Mouse (Mus musculus): ENCODE results near the gene Itpr3. TPM values are rescaled to one million over a fixed set of nuclear protein-coding genes. Genes with fewer than 3 reads are reported as not detected.

Itpr3 gene
- polyA plus RNA-seq, 1 experiment from 2014 or later = 5.8 TPM

- Histone ChIP-seq H3K9ac (no peak overlapping the region), H3K36me3 (ENCODE audit: insufficient read depth) (no peaks in the 10 kb centered on the region), H3K4me2 (no peak overlapping the region), H3K4me3 (ENCODE audit: low read depth, low read length) (no peak overlapping the region), H3K27ac (ENCODE audit: low read depth) (no peak overlapping the region), H3K27me3 (ENCODE audit: insufficient read depth, low read length) (no peaks in the 10 kb centered on the region), H3K4me1 (ENCODE audit: insufficient read depth) (no peaks in the 10 kb centered on the region), H3K9me3 (ENCODE audit: low read depth, low read length) (no peaks in the 10 kb centered on the region)
- DNase-seq (no peak), ATAC-seq (ENCODE audit: insufficient read depth) (no peak)
- 80% methylated on average over 8 of the region's 8 CpGs for WGBS
- no peak for TF ChIP-seq CTCF (IDR thresholded peaks at IDR 0.05; ENCODE audit: low read depth)
Measured at GRCm38 (mm10) chr17:27155752-27156151, 98.6 kb downstream of the Itpr3 start.

- ATAC-seq (ENCODE audit: insufficient read depth) (no peak), DNase-seq (no peak)
- Histone ChIP-seq H3K9ac (no peak overlapping the region), H3K27me3 (ENCODE audit: insufficient read depth, low read length) (no peaks in the 10 kb centered on the region), H3K27ac (ENCODE audit: low read depth) (no peak overlapping the region), H3K4me3 (ENCODE audit: low read depth, low read length) (no peak overlapping the region), H3K4me1 (ENCODE audit: insufficient read depth) (no peaks in the 10 kb centered on the region), H3K9me3 (ENCODE audit: low read depth, low read length) (no peaks in the 10 kb centered on the region), H3K36me3 (ENCODE audit: insufficient read depth) (no peaks in the 10 kb centered on the region), H3K4me2 (no peak overlapping the region)
- TF ChIP-seq CTCF (IDR thresholded peaks at IDR 0.05; ENCODE audit: low read depth) = no peak
- WGBS = 71% methylated on average over 6 of the region's 6 CpGs
Measured at GRCm38 (mm10) chr17:27158439-27158838, 101.3 kb downstream of the Itpr3 start.

DNA sequence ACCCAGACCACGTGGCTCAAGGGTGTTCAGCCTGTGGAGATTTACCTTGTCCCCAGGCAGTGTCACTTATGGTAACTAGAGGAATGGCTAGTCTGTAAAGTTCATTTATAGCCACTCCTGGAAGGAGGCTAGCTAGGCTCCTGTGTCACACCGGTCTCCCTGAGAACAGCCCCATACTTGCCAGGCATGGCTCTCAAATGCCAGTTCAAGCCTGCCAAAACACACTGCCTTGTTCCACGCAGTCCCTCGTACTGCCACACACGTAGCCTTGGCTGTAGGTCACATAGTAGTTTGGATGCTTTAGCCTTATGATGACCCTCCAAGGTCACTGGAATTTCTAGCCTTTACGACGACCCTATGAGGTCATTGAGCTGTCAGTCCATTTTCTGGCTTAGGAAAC lies 102.1 kb downstream of the Itpr3 start:
- Histone ChIP-seq H3K36me3 (ENCODE audit: insufficient read depth) (no peaks in the 10 kb centered on the region), H3K4me2 (no peak overlapping the region), H3K9me3 (ENCODE audit: low read depth, low read length) (no peaks in the 10 kb centered on the region), H3K27me3 (ENCODE audit: insufficient read depth, low read length) (no peaks in the 10 kb centered on the region), H3K4me3 (ENCODE audit: low read depth, low read length) (no peak overlapping the region), H3K9ac (no peak overlapping the region), H3K27ac (ENCODE audit: low read depth) (no peak overlapping the region), H3K4me1 (ENCODE audit: insufficient read depth) (no peaks in the 10 kb centered on the region)
- 63% methylated on average over 7 of the region's 7 CpGs for WGBS
- DNase-seq (no peak), ATAC-seq (ENCODE audit: insufficient read depth) (no peak)
- no peak for TF ChIP-seq CTCF (IDR thresholded peaks at IDR 0.05; ENCODE audit: low read depth)

DNA sequence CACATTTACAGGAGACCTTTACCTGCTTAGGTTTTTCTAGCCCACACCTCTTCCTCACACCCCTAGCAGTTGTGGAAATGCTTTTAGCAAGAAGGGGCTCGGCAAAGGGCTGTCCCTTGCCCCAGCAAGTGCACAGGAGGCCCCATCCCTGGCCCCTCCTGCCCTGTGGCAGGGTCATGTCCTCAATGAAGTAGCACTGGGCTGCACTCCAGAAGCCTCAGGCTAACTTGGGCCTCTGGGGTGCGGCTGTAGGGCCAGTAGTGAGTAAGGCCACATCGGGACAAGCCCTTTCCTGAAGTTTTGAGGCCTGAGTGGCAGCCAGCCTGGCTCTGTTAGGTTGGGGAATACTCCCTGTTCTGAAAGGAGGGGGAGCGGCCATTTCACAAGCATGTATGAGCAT lies 103.8 kb downstream of the Itpr3 start:
- no peaks in the 10 kb centered on the region for H3K36me3 ChIP-seq (ENCODE audit: insufficient read depth)
- no peaks in the 10 kb centered on the region for H3K9me3 ChIP-seq (ENCODE audit: low read depth, low read length)
- no peak overlapping the region for H3K9ac ChIP-seq
- ATAC-seq (ENCODE audit: insufficient read depth) = no peak
- no peak overlapping the region for H3K27ac ChIP-seq (ENCODE audit: low read depth)
- TF ChIP-seq CTCF (IDR thresholded peaks at IDR 0.05; ENCODE audit: low read depth) = no peak
- WGBS = 68% methylated on average over 4 of the region's 4 CpGs
- DNase-seq = no peak
- no peaks in the 10 kb centered on the region for H3K4me1 ChIP-seq (ENCODE audit: insufficient read depth)
- H3K27me3 ChIP-seq (ENCODE audit: insufficient read depth, low read length) = no peaks in the 10 kb centered on the region
- H3K4me3 ChIP-seq (ENCODE audit: low read depth, low read length) = no peak overlapping the region
- no peak overlapping the region for H3K4me2 ChIP-seq

- ATAC-seq (ENCODE audit: insufficient read depth) = no peak
- peak; percentile 73 for TF ChIP-seq CTCF (IDR thresholded peaks at IDR 0.05; ENCODE audit: low read depth)
- DNase-seq = peak; percentile 73
Measured at GRCm38 (mm10) chr17:27165054-27165773, 108.1 kb downstream of the Itpr3 start.

GRCm38 (mm10) chr17:27166901-27167300 lies 109.8 kb downstream of the Itpr3 start:
- Histone ChIP-seq H3K27me3 (ENCODE audit: insufficient read depth, low read length) (no peaks in the 10 kb centered on the region), H3K4me3 (ENCODE audit: low read depth, low read length) (no peak overlapping the region), H3K9me3 (ENCODE audit: low read depth, low read length) (no peaks in the 10 kb centered on the region), H3K36me3 (ENCODE audit: insufficient read depth) (no peaks in the 10 kb centered on the region), H3K4me2 (no peak overlapping the region), H3K4me1 (ENCODE audit: insufficient read depth) (no peaks in the 10 kb centered on the region), H3K27ac (ENCODE audit: low read depth) (no peak overlapping the region), H3K9ac (no peak overlapping the region)
- ATAC-seq (ENCODE audit: insufficient read depth) (no peak), DNase-seq (no peak)
- WGBS = 58% methylated on average over 6 of the region's 6 CpGs
- TF ChIP-seq CTCF (IDR thresholded peaks at IDR 0.05; ENCODE audit: low read depth) = no peak

More at GRCm38 (mm10) chr17:27165054-27165773, 108.1 kb downstream of the Itpr3 start:
- Histone ChIP-seq H3K27me3 (ENCODE audit: insufficient read depth, low read length) (no peaks in the 10 kb centered on the region), H3K4me1 (ENCODE audit: insufficient read depth) (no peaks in the 10 kb centered on the region), H3K4me3 (ENCODE audit: low read depth, low read length) (no peak overlapping the region), H3K4me2 (no peak overlapping the region), H3K27ac (ENCODE audit: low read depth) (no peak overlapping the region), H3K9ac (no peak overlapping the region), H3K36me3 (ENCODE audit: insufficient read depth) (no peaks in the 10 kb centered on the region), H3K9me3 (ENCODE audit: low read depth, low read length) (no peaks in the 10 kb centered on the region)
- WGBS = 60% methylated on average over 8 of the region's 8 CpGs

DNA sequence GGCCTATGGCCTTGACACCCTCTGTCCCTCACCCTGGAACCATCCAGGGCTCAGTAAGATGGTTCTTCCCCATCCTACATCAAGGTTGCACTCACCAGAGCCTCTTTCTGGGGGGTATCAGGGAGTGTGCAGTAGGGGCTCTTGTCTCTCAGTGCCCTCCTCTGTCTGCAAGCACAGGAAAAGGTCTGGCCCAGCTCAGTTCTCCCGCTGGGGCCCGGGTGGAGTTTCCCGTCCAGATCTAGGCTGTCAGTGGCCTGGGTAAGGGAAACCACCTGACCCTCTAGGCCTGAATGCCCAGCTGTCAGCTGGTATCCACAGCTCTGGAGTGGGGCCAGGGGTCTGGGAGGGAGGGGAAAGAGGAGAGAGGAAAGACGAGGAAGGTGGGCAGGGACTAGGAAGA lies 110.4 kb downstream of the Itpr3 start, which contains the start of gene Ip6k3:
TSS of gene Ip6k3 (minus strand) at position 251 of the 400 bp plus-strand sequence.
- Histone ChIP-seq H3K36me3 (ENCODE audit: insufficient read depth) (no peaks in the 10 kb centered on the region), H3K9me3 (ENCODE audit: low read depth, low read length) (no peaks in the 10 kb centered on the region), H3K27me3 (ENCODE audit: insufficient read depth, low read length) (no peaks in the 10 kb centered on the region), H3K4me2 (no peak within 1 kb of the TSS), H3K4me3 (ENCODE audit: low read depth, low read length) (no peak within 1 kb of the TSS), H3K9ac (no peak within 1 kb of the TSS), H3K4me1 (ENCODE audit: insufficient read depth) (no peaks in the 10 kb centered on the region), H3K27ac (ENCODE audit: low read depth) (no peak within 1 kb of the TSS)
- TF ChIP-seq CTCF (IDR thresholded peaks at IDR 0.05; ENCODE audit: low read depth) = no peak
- 40% methylated on average over 4 of the region's 4 CpGs for WGBS
- DNase-seq (no peak), ATAC-seq (ENCODE audit: insufficient read depth) (no peak)

Data from lung, embryonic 14.5 days (tissue).